Mouse (Mus musculus): Measurements from ENCODE around the gene Ccdc107. TPM values are rescaled to one million over a fixed set of nuclear protein-coding genes. Genes with fewer than 3 reads are reported as not detected.

Ccdc107 gene
- polyA plus RNA-seq (2014; fragmentation: Nextera tagmentation; extraction: Ambion mirVana): 49.1 and 55.4 TPM in 2 replicates

DNA sequence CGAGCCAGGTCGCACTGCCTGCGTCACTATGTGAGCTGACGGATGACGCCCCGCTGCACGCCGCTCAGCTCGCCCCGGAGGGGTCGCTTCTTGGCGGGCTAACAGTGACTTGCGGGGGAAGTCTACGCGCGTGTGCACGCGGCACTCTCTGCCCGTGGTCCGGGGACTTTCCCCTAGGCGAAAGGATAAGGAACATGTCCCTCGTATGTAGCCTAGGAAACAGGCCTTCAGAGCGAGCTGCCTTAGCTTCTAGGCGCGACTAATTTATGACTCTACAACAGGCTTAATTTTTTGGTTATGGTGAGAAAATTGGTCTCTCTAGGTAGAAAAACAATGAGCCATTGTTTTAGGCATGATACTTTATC lies at the start of gene Ccdc107:
TSS of gene Ccdc107 (plus strand) at position 80 of the 365 bp plus-strand sequence.
- no peaks in the 10 kb centered on the region for H3K27me3 ChIP-seq (ENCODE audit: control insufficient read depth, insufficient read depth, low read length)
- H3K36me3 ChIP-seq (ENCODE audit: control insufficient read depth, insufficient read depth, low read length): no peaks in the 10 kb centered on the region
- H3K4me2 ChIP-seq (replicated peaks; ENCODE audit: low read depth, low read length): peak within 1 kb of the TSS; percentile 60
- no peaks in the 10 kb centered on the region for H3K9me3 ChIP-seq (ENCODE audit: control insufficient read depth, low read length)
- WGBS: 1% methylated on average over 25 of the region's 25 CpGs
- DNase-seq (ENCODE audit: low spot score) (peak; percentile 89), ATAC-seq (ENCODE audit: low FRiP score) (peak; percentile 97)
- H3K27ac ChIP-seq (ENCODE audit: low read depth, low read length): peak within 1 kb of the TSS; percentile 84
- H3K4me1 ChIP-seq (replicated peaks; ENCODE audit: control insufficient read depth, insufficient read depth, low read length): no peaks in the 10 kb centered on the region; the same call in 1 of the 2 replicates
- H3K9ac ChIP-seq (ENCODE audit: low read depth, low read length): peak within 1 kb of the TSS; percentile 71
- peak within 1 kb of the TSS; percentile 64 for H3K4me3 ChIP-seq (ENCODE audit: low read depth, low read length)

DNA sequence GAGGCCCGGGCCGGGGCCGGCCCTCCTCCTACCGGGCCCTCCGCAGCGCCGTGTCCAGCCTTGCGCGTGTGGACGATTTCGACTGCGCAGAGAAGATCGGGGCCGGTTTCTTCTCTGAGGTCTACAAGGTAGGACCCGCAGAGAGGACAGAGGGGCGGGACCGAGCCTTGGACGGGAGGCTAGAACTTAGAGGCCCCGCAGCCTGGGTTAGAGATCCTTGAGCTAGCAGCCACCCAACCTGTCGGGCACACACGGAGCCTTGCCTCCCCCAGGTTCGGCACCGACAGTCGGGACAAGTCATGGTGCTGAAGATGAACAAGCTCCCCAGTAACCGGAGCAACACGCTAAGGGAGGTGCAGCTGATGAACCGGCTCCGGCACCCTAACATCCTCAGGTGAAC lies 49.2 kb upstream of the Ccdc107 start:
- H3K27ac ChIP-seq (ENCODE audit: low read depth, low read length): peak overlapping the region; percentile 91
- no peaks in the 10 kb centered on the region for H3K27me3 ChIP-seq (ENCODE audit: control insufficient read depth, insufficient read depth, low read length)
- 1% methylated on average over 28 of the region's 28 CpGs for WGBS
- H3K4me2 ChIP-seq (replicated peaks; ENCODE audit: low read depth, low read length): peak overlapping the region; percentile 84
- peaks cover 4% of the 10 kb centered on the region for H3K4me1 ChIP-seq (replicated peaks; ENCODE audit: control insufficient read depth, insufficient read depth, low read length)
- H3K4me3 ChIP-seq (ENCODE audit: low read depth, low read length): peak overlapping the region; percentile 94
- peak; percentile 28; the same call in 1 of the 2 replicates for ATAC-seq (ENCODE audit: low FRiP score)
- no peaks in the 10 kb centered on the region for H3K9me3 ChIP-seq (ENCODE audit: control insufficient read depth, low read length)
- H3K9ac ChIP-seq (ENCODE audit: low read depth, low read length): peak overlapping the region; percentile 98
- peaks cover 12% of the 10 kb centered on the region for H3K36me3 ChIP-seq (ENCODE audit: control insufficient read depth, insufficient read depth, low read length)
- DNase-seq (ENCODE audit: low spot score): peak; percentile 54

DNA sequence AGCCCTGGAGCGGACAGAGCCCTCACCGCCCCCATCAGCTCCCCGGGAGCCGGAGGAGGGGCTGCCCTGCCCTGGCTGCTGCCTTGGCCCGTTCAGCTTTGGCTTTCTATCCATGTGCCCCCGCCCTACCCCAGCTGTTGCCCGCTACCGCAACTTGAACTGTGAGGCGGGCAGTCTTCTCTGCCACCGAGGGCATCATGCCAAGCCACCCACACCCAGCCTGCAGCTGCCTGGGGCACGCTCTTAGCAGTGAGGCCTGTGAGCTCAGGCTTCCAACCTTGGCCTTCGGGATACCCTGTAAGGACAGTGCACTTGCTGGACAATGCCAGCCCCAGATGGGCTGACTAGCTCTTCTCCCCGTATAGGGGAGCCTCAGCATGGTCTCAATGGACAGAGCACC lies 45.4 kb upstream of the Ccdc107 start:
- Histone ChIP-seq H3K36me3 (ENCODE audit: control insufficient read depth, insufficient read depth, low read length) (peaks cover 12% of the 10 kb centered on the region), H3K4me2 (replicated peaks; ENCODE audit: low read depth, low read length) (no peak overlapping the region), H3K4me1 (replicated peaks; ENCODE audit: control insufficient read depth, insufficient read depth, low read length) (peaks cover 4% of the 10 kb centered on the region), H3K4me3 (ENCODE audit: low read depth, low read length) (no peak overlapping the region), H3K27ac (ENCODE audit: low read depth, low read length) (no peak overlapping the region), H3K9me3 (ENCODE audit: control insufficient read depth, low read length) (no peaks in the 10 kb centered on the region), H3K27me3 (ENCODE audit: control insufficient read depth, insufficient read depth, low read length) (no peaks in the 10 kb centered on the region), H3K9ac (ENCODE audit: low read depth, low read length) (no peak overlapping the region)
- 89% methylated on average over 13 of the region's 13 CpGs for WGBS
- DNase-seq (ENCODE audit: low spot score) (no peak), ATAC-seq (ENCODE audit: low FRiP score) (no peak)

DNA sequence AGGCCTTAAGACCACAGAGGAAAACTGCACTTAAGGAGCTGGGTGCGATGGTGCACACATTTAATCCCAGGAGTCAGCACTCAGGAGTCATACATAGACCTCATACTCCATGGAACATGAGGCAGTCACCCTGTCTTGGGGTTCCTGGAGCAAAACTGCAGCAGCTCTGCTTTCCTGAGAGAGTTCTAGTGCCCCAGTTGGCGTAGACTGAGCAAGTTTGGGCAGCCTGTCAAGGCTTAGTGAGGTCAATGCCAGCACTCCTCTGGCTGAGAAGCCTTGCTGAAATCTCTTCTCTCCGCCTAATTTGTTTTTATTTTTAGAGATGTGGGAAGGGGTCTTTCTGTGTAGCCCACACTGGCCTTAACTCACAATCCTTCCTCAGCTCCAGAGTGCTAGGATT lies 44.1 kb upstream of the Ccdc107 start:
- Histone ChIP-seq H3K9me3 (ENCODE audit: control insufficient read depth, low read length) (no peaks in the 10 kb centered on the region), H3K27ac (ENCODE audit: low read depth, low read length) (no peak overlapping the region), H3K27me3 (ENCODE audit: control insufficient read depth, insufficient read depth, low read length) (peaks cover 4% of the 10 kb centered on the region; the same call in 1 of the 2 replicates), H3K9ac (ENCODE audit: low read depth, low read length) (no peak overlapping the region), H3K4me3 (ENCODE audit: low read depth, low read length) (no peak overlapping the region), H3K4me2 (replicated peaks; ENCODE audit: low read depth, low read length) (no peak overlapping the region), H3K36me3 (ENCODE audit: control insufficient read depth, insufficient read depth, low read length) (peaks cover 12% of the 10 kb centered on the region), H3K4me1 (replicated peaks; ENCODE audit: control insufficient read depth, insufficient read depth, low read length) (peaks cover 4% of the 10 kb centered on the region)
- WGBS: 87% methylated on average over 3 of the region's 3 CpGs
- DNase-seq (ENCODE audit: low spot score) (no peak), ATAC-seq (ENCODE audit: low FRiP score) (no peak)

DNA sequence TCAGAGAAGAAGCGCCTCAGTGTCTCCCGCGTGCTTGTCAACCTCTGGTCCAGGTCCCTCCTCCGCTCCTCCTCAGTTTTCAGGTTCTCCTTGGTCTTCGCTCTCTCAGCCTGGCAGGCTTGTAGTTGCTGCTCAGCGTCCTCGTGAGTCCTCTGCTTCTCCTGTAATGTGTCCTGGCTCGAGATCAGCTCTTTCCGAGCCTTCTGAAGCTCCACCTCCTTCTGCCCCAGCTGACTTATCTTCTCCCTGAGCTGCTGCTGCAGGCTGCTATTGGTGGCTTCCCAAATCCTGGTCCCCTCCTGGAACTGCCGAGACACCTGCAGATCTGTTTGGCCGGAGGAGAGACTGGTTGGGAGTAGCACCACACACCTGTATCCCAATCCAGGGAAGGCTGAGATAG lies 40.4 kb upstream of the Ccdc107 start:
- Histone ChIP-seq H3K27me3 (ENCODE audit: control insufficient read depth, insufficient read depth, low read length) (peaks cover 8% of the 10 kb centered on the region; the same call in 1 of the 2 replicates), H3K36me3 (ENCODE audit: control insufficient read depth, insufficient read depth, low read length) (no peaks in the 10 kb centered on the region), H3K4me1 (replicated peaks; ENCODE audit: control insufficient read depth, insufficient read depth, low read length) (peaks cover 4% of the 10 kb centered on the region; the same call in 1 of the 2 replicates), H3K9me3 (ENCODE audit: control insufficient read depth, low read length) (no peaks in the 10 kb centered on the region), H3K27ac (ENCODE audit: low read depth, low read length) (no peak overlapping the region), H3K4me2 (replicated peaks; ENCODE audit: low read depth, low read length) (no peak overlapping the region), H3K4me3 (ENCODE audit: low read depth, low read length) (no peak overlapping the region), H3K9ac (ENCODE audit: low read depth, low read length) (no peak overlapping the region)
- DNase-seq (ENCODE audit: low spot score) (no peak), ATAC-seq (ENCODE audit: low FRiP score) (no peak)
- WGBS: 63% methylated on average over 11 of the region's 11 CpGs

DNA sequence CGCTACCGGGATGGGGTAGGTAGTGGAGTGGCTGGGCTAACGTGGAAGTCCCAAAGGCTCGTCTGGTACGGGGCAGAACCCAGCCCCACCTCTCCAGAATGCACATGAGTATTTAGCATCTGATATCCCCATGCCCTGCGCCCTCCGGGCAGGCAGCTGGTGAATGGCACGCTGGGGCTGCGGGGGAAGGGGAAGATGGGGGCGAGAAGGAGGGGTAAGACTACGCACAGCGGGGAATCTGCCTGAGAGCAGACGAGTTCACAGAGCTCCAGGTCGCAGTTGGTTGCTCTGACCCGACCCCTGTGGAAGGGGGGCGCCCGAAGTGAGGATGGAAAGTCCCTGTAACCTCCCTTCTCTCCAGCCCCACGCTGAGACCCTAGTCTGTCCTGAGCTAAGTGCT lies 39.3 kb upstream of the Ccdc107 start:
- Histone ChIP-seq H3K4me1 (replicated peaks; ENCODE audit: control insufficient read depth, insufficient read depth, low read length) (peaks cover 4% of the 10 kb centered on the region; the same call in 1 of the 2 replicates), H3K9ac (ENCODE audit: low read depth, low read length) (peak overlapping the region; percentile 34; the same call in 1 of the 2 replicates), H3K27ac (ENCODE audit: low read depth, low read length) (no peak overlapping the region), H3K36me3 (ENCODE audit: control insufficient read depth, insufficient read depth, low read length) (no peaks in the 10 kb centered on the region), H3K4me2 (replicated peaks; ENCODE audit: low read depth, low read length) (peak overlapping the region; percentile 41), H3K9me3 (ENCODE audit: control insufficient read depth, low read length) (no peaks in the 10 kb centered on the region), H3K27me3 (ENCODE audit: control insufficient read depth, insufficient read depth, low read length) (peaks cover 8% of the 10 kb centered on the region; the same call in 1 of the 2 replicates), H3K4me3 (ENCODE audit: low read depth, low read length) (peak overlapping the region; percentile 20)
- 2% methylated on average over 18 of the region's 18 CpGs for WGBS
- DNase-seq (ENCODE audit: low spot score) (peak; percentile 49), ATAC-seq (ENCODE audit: low FRiP score) (0 out of 2 replicates have a peak, but pooled peaks have one; percentile 45)

DNA sequence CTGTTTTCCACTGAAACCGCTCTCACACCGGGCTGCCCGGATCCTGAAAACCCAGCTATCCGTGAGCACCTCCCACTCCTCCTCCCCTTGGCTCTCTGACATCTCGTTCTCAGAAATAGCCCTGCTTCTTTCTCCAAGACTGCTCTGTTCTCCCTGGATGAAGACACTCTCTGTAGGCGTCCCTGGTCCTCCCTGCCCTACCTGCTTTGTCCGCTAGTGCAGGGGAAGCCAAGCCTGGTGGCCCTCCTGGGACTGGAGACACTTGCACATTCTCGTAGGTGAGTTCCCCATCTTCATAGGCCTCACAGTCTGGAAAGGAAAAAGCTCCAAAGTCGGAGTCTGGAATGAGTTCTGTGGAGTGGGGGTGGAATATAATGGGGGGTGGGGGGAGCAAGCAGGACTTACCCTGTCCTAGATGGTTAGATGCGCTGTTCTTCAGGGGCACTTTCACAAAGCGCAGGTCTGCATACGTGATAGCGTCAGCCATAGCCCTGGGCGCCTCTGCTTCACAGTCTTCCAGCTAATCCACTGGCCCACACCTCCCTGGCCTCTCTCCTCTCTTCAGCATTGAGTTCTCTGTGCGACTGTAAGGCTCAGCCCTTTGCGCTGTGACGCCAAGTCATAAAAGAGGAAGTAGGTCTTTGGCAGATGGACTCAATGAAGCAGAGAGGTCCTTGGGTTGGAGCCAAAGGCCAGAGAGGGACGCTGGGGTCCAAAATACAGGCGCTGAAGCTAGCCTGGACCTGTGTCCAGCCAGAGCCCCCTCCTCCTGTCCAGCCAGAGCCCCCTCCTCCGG lies 38.5 kb upstream of the Ccdc107 start, which contains the start of gene Cd72:
TSS of gene Cd72 (minus strand) at position 588 of the 796 bp plus-strand sequence.
- H3K36me3 ChIP-seq (ENCODE audit: control insufficient read depth, insufficient read depth, low read length): no peaks in the 10 kb centered on the region
- peaks cover 4% of the 10 kb centered on the region; the same call in 1 of the 2 replicates for H3K4me1 ChIP-seq (replicated peaks; ENCODE audit: control insufficient read depth, insufficient read depth, low read length)
- ATAC-seq (ENCODE audit: low FRiP score): no peak
- no peaks in the 10 kb centered on the region for H3K9me3 ChIP-seq (ENCODE audit: control insufficient read depth, low read length)
- 35% methylated on average over 20 of the region's 20 CpGs for WGBS
- H3K9ac ChIP-seq (ENCODE audit: low read depth, low read length): peak within 1 kb of the TSS; percentile 34; the same call in 1 of the 2 replicates
- H3K4me2 ChIP-seq (replicated peaks; ENCODE audit: low read depth, low read length): peak within 1 kb of the TSS; percentile 41
- no peak within 1 kb of the TSS for H3K27ac ChIP-seq (ENCODE audit: low read depth, low read length)
- peak within 1 kb of the TSS; percentile 20 for H3K4me3 ChIP-seq (ENCODE audit: low read depth, low read length)
- DNase-seq (ENCODE audit: low spot score): peak; percentile 32
- H3K27me3 ChIP-seq (ENCODE audit: control insufficient read depth, insufficient read depth, low read length): peaks cover 8% of the 10 kb centered on the region; the same call in 1 of the 2 replicates

DNA sequence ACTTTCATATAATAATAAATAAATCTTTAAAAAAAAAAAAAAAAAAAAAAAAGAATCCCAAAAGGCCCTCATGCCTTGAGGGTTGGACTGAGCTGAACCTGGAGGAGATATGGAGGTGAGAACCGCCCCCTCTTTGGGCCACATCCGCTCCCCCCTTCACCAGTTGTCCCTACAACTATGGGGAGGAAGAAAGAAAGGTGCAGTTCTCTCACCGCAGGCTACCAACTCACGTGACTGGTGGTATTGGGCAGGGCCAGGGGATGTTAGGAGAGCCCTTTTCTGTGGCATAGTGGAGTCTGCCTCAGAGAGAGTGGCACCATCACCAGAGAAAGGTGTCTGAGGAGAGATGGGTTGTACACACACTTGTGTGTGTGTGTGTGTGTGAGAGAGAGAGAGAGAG lies 36.2 kb upstream of the Ccdc107 start:
- no peak for ATAC-seq (ENCODE audit: low FRiP score)
- Histone ChIP-seq H3K9ac (ENCODE audit: low read depth, low read length) (no peak overlapping the region), H3K4me1 (replicated peaks; ENCODE audit: control insufficient read depth, insufficient read depth, low read length) (peaks cover 4% of the 10 kb centered on the region; the same call in 1 of the 2 replicates), H3K9me3 (ENCODE audit: control insufficient read depth, low read length) (no peaks in the 10 kb centered on the region), H3K36me3 (ENCODE audit: control insufficient read depth, insufficient read depth, low read length) (no peaks in the 10 kb centered on the region), H3K27ac (ENCODE audit: low read depth, low read length) (no peak overlapping the region), H3K4me2 (replicated peaks; ENCODE audit: low read depth, low read length) (no peak overlapping the region), H3K27me3 (ENCODE audit: control insufficient read depth, insufficient read depth, low read length) (peaks cover 8% of the 10 kb centered on the region; the same call in 1 of the 2 replicates), H3K4me3 (ENCODE audit: low read depth, low read length) (no peak overlapping the region)
- WGBS: 31% methylated on average over 4 of the region's 4 CpGs
- no peak for DNase-seq (ENCODE audit: low spot score)

Data from hindbrain, embryonic 11.5 days (tissue).